Mouse (Mus musculus) megakaryocyte progenitor cell, adult 5-6 weeks (primary cell): ENCODE results near the gene Cma1. TPM values are rescaled to one million over a fixed set of nuclear protein-coding genes. Genes with fewer than 3 reads are reported as not detected.

Experiments used
- ATAC-seq: replicated peaks from 2 replicates; pipeline ENCODE4 v1.8.0; 2016; ENCODE audit warnings: mild to moderate bottlenecking, moderate TSS enrichment, inconsistent platforms; ENCODE audit not compliant: poor library complexity
- total RNA-seq, 2 experiments: library from RNA; stranded (forward) in 1 of 2; stranded (reverse) in 1 of 2; fragments of 157-497, 149-512 nt in 1 of 2; fragments of 200-1000 nt in 1 of 2; gene quantifications; 2 replicates each; pipeline versions ENCODE4 v1.2.3 to v1.2.4; 2015 to 2017

Cma1 gene
- not detected in 2 replicates for total RNA-seq (2015)
- not detected in 2 replicates for total RNA-seq (2017)

DNA sequence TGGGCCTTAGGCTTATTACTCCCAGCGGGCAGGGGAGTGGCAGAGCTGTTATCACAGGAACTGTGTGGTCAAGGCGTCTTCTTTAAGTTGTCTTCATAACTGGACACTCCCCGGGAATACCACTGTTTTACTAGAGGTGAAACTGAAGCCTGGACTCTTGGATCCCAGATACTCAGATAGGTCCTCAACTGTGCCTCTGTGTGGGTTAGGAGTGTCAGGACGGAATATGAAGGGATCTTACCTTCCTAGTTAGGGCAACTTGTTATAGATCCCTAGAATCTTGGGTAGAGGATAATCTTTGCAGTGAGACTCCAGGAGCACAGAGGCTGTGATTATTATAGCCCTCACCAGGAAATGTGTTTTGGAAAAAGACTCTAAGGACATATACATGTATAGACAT lies at the start of gene Cma1:
TSS of gene Cma1 (minus strand) at position 101 of the 400 bp plus-strand sequence.
- ATAC-seq = no peak

DNA sequence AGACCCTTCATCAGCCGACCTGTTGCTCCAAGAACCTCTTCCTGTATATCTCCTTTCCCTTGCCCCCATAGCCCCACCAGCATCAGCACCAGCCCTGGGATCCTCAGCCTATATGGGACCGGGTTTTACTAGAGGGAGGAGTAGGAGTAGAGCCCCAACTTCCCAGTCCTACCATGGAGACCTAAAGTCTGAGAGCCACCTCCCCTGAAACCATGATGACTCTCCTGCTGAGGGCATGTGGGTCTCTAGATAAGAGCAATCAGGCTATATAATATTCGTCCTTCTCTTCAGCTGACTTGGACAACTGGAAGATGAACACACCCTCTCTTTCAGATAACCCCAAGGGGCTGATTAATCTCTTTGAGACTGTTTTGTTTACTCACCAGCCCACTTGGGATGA lies 43.0 kb upstream of the Cma1 start:
- peak; percentile 64 for ATAC-seq

DNA sequence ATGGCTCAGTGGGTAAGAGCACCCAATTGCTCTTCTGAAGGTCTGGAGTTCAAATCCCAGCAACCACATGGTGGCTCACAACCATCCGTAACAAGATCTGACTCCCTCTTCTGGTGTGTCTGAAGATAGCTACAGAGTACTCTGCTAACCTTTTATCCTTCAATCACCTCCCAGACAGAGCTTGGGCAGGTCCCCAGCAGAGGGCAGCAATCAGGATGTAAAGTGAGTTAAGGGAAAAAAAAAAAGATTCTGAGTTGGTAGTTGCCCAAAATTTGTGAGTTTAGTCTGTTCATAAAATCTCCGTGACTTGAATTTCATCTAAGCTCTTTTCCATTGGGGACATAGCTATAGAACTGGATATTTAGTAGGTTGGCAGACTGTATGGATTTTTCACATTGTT lies 19.4 kb upstream of the Cma1 start:
- ATAC-seq = peak; percentile 57; the same call in 1 of the 2 replicates

GRCm38 (mm10) chr14:55963263-55963662 lies 18.8 kb upstream of the Cma1 start:
- no peak for ATAC-seq

GRCm38 (mm10) chr14:55950346-55951030 lies 6.0 kb upstream of the Cma1 start, which contains the start of gene Cma2:
TSS of gene Cma2 (plus strand) at chr14:55950980.
- peak; percentile 20; the same call in 1 of the 2 replicates for ATAC-seq

DNA sequence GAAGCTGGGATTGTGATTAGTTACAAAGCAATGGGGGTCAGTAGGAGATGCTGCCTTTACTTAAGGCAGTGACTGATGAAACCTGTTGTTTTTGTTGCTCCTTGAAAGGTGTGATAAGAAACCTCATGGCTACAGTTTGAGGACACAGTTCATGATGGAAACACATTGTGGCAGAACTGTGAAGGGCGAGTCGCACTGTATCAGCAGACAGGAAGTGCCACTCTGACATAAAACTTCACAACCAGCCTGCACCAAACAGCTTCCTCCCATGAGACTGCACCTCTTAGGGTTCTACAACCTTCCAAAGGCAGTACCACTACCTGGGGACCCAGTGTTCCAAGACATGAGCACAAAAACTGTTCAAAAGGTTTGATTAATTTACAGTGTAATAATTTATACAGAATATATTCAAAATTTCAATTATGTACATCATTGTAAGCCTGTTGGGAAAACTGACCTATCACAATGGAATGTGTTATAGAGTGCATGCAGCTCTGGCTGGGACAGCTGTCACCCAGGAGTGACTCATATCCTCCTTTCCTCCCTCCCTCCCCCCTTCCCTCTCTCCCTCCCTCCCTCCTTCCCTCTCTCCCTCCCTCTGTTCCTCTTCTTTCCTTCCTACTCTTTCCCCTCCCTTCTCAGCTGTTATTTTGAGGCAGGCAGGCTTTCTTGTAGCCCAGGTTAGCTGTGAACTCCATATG lies 1.9 kb upstream of the Cma1 start:
- ATAC-seq = peak; percentile 42

DNA sequence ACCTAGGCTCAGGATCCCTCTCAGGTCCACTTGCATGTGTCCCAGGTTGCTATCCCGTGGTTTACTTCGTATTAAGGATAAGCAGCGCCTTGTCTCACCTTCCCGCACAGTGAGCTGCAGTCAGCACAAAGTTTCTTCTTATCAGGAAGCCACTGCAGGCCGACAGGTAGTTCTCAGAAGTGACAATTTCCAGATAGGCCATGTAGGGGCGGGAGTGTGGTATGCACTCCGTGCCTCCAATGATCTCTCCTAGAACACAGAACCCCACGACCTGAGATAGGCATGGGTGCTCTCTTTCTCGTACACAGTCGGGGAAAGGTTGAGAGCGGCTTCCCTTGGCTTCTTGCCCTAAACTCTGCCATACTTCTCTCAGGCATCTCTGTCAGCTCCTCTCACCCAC lies 874 bp downstream of the Cma1 start:
- ATAC-seq = peak; percentile 20; the same call in 1 of the 2 replicates

DNA sequence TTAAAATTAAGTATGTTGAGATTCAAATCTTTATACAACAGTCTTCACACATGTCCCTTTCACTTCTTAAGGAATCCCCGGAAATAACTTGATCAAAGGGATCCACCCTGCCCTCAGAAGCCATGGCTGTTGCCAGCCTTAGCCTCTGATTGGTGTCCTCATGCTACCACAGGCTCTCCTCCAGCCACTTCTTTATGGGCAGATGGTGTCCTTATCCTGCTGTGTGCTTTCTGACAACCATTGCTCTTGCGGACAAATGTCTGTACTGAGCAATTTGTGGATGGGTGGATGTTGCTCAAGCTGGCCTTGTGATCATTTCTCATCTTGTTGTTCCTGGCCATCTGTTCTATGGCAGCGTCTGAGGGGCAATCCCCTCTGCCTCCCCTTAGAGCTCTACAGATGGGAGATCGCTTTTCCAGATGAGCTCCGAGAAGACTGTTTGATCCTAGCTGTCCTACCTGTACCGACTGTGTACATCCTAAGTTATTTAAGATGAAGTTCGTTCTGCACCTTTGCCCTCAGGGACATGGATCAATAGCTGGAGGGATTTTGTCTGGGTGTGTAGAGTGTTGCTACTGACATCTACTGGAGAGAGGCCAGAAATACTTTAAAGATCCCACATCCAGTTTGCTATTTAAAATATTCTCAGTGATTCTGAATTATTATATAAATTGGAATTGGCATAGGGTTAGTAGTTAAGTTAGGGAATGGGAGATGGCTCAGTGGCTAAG lies 4.2 kb downstream of the Cma1 start:
- no peak for ATAC-seq

DNA sequence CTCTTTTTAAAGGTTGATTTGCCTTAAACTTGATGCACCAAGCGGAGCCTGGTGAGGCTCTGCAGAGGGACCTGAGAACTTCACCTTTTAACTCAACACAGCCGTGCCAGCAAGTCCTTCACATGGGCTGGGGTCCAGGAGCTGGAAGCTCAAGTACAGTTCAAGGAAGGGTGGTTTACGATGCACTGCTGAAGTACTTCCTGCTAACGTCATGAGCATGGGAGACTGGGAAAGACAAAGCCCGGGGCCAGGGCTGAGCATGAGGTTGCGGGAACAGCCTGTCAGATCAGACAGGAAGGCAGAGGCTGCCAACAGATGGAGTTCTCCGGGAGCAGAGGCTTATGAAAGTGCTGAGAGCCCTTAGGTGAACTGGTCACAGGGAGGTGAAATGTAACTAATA lies 10.9 kb downstream of the Cma1 start:
- ATAC-seq = no peak; the same call in 1 of the 2 replicates

- 0 out of 2 replicates have a peak, but pooled peaks have one; percentile 24 for ATAC-seq
Observed at GRCm38 (mm10) chr14:55929263-55929997, 15.0 kb downstream of the Cma1 start.

DNA sequence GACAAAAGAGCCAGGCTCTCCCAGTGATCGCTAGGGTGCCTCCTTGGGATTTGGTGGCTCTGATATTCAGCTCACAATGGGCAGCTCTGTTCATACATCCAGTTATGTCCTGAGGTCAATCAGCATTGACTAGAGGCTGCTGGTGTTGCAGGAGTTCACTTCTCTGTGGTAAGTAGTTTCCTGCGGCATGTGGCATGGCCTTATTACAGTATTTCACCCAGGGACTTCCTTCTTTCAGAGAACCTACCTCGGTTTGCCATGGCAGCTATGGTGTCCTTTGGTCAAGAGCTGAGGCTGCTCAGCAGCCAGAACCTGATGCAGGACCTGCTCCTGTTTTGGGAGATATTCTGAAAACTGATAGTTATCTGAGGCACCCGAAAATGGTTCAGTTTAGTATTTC lies 17.6 kb downstream of the Cma1 start:
- ATAC-seq = peak; percentile 19; the same call in 1 of the 2 replicates

DNA sequence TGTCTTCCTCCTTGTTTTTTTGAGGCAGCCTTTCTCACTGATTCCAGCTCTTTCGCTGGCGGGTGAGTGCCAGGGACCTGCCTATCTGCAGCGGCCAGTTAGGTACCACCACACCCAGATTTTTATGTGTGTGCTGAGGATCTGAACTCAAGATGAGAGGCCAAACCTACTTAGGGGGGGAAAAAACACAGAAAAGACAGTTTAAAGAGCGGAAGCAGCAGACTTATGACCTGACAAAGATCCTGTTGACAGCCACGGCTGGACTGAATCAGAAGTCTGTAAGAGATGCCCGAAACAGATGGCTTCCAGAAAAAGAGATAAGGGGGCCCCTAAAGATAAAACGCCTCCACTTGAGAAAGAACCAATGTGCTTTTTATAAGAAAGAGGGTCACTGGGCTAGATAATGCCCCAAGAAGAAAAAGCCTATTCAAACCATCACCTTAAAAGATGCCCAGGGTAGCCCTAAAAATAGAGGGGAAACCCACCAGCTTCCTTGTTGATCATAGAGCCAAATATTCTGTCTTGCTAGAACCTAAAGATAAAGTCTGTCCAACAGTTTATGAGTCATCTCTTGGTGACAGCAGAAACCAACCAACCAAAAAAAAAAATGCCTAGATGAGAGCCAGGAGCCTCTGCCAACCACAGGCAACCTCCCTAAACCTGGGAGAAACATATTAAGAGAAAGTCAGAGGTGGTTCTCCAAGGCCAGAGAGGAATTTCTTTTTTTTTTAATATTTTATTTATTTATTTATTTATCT lies 21.8 kb downstream of the Cma1 start:
- ATAC-seq = peak; percentile 78

DNA sequence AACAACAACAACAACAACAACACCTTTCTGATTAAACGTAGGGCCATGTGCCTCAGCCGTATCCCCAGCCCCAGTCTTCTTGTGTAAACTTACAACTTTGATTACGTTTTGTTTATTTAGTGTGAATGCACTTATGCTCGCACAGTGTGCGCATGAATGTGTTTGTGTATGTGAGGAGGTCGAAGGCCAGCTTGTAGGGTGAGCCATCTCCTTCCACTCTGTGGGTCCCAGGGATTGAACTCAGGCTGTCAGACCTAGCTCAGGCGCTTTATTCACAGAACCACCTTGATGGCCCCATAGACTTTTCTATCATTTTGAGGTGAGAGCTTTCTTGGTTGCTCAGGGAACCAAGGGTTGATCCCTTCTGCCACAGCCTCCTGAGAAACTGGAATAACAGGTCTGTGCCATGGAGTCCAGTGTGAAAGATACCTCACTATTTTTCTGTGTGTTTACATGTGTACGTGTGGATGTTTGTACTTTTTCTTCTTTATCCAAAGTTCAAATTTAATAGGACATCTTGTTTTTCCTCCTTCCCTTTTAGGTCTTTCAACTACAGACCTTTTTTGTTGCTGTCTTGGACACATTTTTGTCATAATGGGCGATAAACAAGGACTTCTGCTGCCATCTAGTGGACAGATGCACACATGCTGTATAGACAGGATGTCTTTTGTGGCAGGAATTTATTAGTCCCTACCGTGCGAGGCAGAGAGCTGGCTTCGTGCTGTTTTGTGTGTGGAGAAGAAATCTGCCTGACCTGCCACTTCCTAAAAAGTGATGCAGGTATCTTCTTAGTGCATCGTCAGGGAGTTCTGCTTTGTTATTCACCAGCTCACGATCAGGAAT lies 26.0 kb downstream of the Cma1 start:
- ATAC-seq = peak; percentile 79

GRCm38 (mm10) chr14:55913406-55913805 lies 31.1 kb downstream of the Cma1 start:
- ATAC-seq = 0 out of 2 replicates have a peak, but pooled peaks have one; percentile 14

DNA sequence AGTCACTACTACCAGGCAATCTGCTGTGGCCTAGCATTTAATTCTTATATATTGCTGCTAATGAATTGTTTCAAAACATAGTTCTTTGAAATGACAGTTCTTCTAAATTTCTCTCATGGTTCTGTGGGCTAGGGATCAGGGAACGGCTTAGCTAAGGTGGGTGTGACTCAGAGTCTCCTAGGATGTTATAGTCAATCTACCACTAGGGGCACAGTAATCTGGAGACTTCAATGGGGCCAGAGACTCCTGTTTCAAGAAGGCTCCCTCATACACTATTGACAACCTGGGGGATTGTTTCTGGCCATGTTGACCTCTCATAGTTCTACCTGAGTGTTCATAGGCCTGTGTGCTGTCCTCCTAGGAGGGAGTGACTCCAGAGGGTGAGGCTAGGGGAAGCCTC lies 39.0 kb downstream of the Cma1 start:
- peak; percentile 68 for ATAC-seq

- peak; percentile 9; the same call in 1 of the 2 replicates for ATAC-seq
Observed at GRCm38 (mm10) chr14:55900414-55900755, 44.1 kb downstream of the Cma1 start.

GRCm38 (mm10) chr14:55899701-55900413 lies 44.6 kb downstream of the Cma1 start, which contains the start of gene Sdr39u1:
TSS of gene Sdr39u1 (minus strand) at chr14:55900293.
- ATAC-seq = peak; percentile 96

DNA sequence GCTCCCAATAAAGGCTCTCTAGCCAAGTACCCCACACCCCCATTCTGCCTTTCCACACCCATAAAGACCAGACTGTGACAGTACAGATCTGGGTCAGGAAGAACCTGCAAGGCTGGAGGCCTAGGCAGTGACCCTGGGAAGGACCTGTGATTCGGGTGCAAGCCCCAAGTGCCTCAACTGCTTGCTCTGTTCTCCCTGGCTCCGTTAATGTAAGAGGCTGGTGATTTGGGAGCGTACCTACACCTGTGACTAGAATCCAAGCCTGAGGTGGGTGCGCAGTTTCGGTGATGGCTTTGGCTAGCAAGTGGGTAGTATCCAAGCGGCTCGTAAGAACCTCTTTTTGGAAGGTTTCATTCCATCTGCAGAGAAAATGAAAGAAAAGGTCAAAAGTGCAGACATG lies 45.5 kb downstream of the Cma1 start:
- no peak for ATAC-seq
